Mouse (Mus musculus): ENCODE data around the gene Hexa. TPM values are rescaled to one million over a fixed set of nuclear protein-coding genes. Genes with fewer than 3 reads are reported as not detected.

The Hexa gene
- polyA plus RNA-seq, 1 experiment from 2014 or later, result 64.1 TPM

- Histone ChIP-seq H3K9ac (no peak overlapping the region), H3K27me3 (peaks cover 27% of the 10 kb centered on the region), H3K4me2 (replicated peaks) (no peak overlapping the region), H3K4me3 (no peak overlapping the region), H3K27ac (no peak overlapping the region), H3K4me1 (no peaks in the 10 kb centered on the region), H3K36me3 (no peaks in the 10 kb centered on the region), H3K9me3 (no peaks in the 10 kb centered on the region)
- WGBS, result 79% methylated on average over 8 of the region's 8 CpGs
- ATAC-seq (ENCODE audit: insufficient number of reproducible peaks, insufficient read depth, low FRiP score, low TSS enrichment), result no peak
Measured at GRCm38 (mm10) chr9:59601661-59602060, 62.3 kb downstream of the Hexa start.

GRCm38 (mm10) chr9:59605967-59606366 is 66.6 kb downstream of the Hexa start:
- H3K4me2 ChIP-seq (replicated peaks), result no peak overlapping the region
- no peak for ATAC-seq (ENCODE audit: insufficient number of reproducible peaks, insufficient read depth, low FRiP score, low TSS enrichment)

GRCm38 (mm10) chr9:59610950-59611349 is 71.6 kb downstream of the Hexa start:
- no peak overlapping the region for H3K4me2 ChIP-seq (replicated peaks)
- H3K27me3 ChIP-seq, result no peaks in the 10 kb centered on the region
- no peaks in the 10 kb centered on the region for H3K9me3 ChIP-seq
- no peak overlapping the region for H3K9ac ChIP-seq
- no peak overlapping the region for H3K27ac ChIP-seq
- 83% methylated on average over 2 of the region's 2 CpGs for WGBS
- no peaks in the 10 kb centered on the region for H3K36me3 ChIP-seq
- no peak for ATAC-seq (ENCODE audit: insufficient number of reproducible peaks, insufficient read depth, low FRiP score, low TSS enrichment)
- no peaks in the 10 kb centered on the region for H3K4me1 ChIP-seq
- H3K4me3 ChIP-seq, result no peak overlapping the region

More at GRCm38 (mm10) chr9:59605967-59606366, 66.6 kb downstream of the Hexa start:
- Histone ChIP-seq H3K36me3 (no peaks in the 10 kb centered on the region), H3K4me1 (no peaks in the 10 kb centered on the region), H3K27me3 (peaks cover 27% of the 10 kb centered on the region), H3K9me3 (no peaks in the 10 kb centered on the region), H3K27ac (no peak overlapping the region), H3K9ac (no peak overlapping the region), H3K4me3 (no peak overlapping the region)
- 54% methylated on average over 6 of the region's 6 CpGs for WGBS

Other genes with a start within 250 kb of the Hexa start
- 42.5 and 45.8 TPM in 2 replicates for gene Adpgk, start 248.0 kb upstream of the Hexa start, polyA plus RNA-seq (2016; fragmentation: Nextera tagmentation; extraction: Ambion mirVana)
- 18.7 and 21.0 TPM in 2 replicates for gene Bbs4, start 186.0 kb upstream of the Hexa start, polyA plus RNA-seq (2016; fragmentation: Nextera tagmentation; extraction: Ambion mirVana)
- gene Arih1, start 52.9 kb upstream of the Hexa start, polyA plus RNA-seq (2016; fragmentation: Nextera tagmentation; extraction: Ambion mirVana), result 26.1 and 28.2 TPM in 2 replicates
- gene Tmem202, start 307 bp downstream of the Hexa start, polyA plus RNA-seq (2016; fragmentation: Nextera tagmentation; extraction: Ambion mirVana), result 0.20 TPM in 1 of 2 replicates, not detected in the other
- 1.0 and 1.8 TPM in 2 replicates for gene Celf6, start 38.4 kb downstream of the Hexa start, polyA plus RNA-seq (2016; fragmentation: Nextera tagmentation; extraction: Ambion mirVana)
- 46.0 and 46.3 TPM in 2 replicates for gene Parp6, start 77.7 kb downstream of the Hexa start, polyA plus RNA-seq (2016; fragmentation: Nextera tagmentation; extraction: Ambion mirVana)
- 1,462 TPM in 2 replicates for gene Pkm, start 116.8 kb downstream of the Hexa start, polyA plus RNA-seq (2016; fragmentation: Nextera tagmentation; extraction: Ambion mirVana)
- 0.65 and 0.69 TPM in 2 replicates for gene Gramd2, start 140.6 kb downstream of the Hexa start, polyA plus RNA-seq (2016; fragmentation: Nextera tagmentation; extraction: Ambion mirVana)
- gene Senp8, start 211.2 kb downstream of the Hexa start, polyA plus RNA-seq (2016; fragmentation: Nextera tagmentation; extraction: Ambion mirVana), result 11.0 and 12.3 TPM in 2 replicates
- gene Myo9a, start 211.4 kb downstream of the Hexa start, polyA plus RNA-seq (2016; fragmentation: Nextera tagmentation; extraction: Ambion mirVana), result 18.8 and 20.5 TPM in 2 replicates

Measured in embryonic facial prominence, embryonic 12.5 days (tissue).